Mouse (Mus musculus) small intestine, adult 2 months (tissue): ENCODE results near the gene Gm37240.

ENCODE experiments used
- CTCF ChIP-seq: fragments of 200-500 bp; IDR thresholded peaks from 2 replicates; pipeline ENCODE4 v1.5.1; 2012; ENCODE audit warnings: low read depth, mild to moderate bottlenecking, control low read depth, inconsistent platforms, low read length, moderate library complexity, mixed read lengths; ENCODE audit not compliant: insufficient replicate concordance, insufficient read length; ENCODE audit errors: extremely low read depth
- POLR2A ChIP-seq: fragments of 200-500 bp; IDR thresholded peaks from 2 replicates; pipeline ENCODE4 v1.6.1; 2012; ENCODE audit warnings: low read depth, mild to moderate bottlenecking, control low read depth, inconsistent platforms, low read length, moderate library complexity

DNA sequence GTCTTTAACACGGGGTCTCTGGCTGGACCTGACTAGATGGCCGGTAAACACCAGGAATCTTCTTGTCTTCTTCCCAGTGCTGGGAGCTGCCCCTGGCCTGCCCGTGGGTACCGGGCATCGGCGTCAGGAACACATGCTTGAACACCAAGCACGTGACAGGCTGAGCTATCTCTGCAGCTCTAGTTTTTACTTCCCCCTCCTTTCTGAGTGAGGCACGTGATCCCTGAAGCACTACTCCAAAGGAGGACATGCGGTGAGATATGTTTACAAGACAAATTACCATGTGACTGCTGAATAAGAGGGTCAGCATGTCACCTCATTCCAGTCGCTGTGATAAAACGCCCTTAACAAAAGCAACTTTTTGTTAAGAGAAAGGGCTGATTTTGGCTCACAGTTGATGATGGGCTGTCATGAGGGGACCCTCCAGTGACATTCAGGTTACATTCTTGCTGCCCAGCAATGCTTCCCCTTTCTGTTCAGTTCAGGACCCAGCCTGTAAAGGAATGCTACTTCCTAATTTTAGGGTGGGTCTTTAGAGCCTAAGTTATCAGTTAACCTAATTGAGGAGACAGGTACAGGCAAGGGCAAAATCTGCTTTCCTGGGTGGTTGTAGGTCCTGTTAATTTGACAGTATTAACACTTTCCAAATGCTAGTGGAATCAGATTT, 1003.4 kb downstream of the Gm37240 start:
- TF ChIP-seq CTCF = no peak
- no peak for TF ChIP-seq POLR2A
